Comparison of ENCODE assay signal across 13 mouse cellular contexts in genomic region chr1:91873572-91874285, GRCm38 (mm10).
DNase-seq lines count a peak whose midpoint lies in the region; ATAC-seq and TF ChIP-seq lines count a peak whose summit lies in the region.
"Had no signal": no experiment of that assay in that cellular context is flagged by ENCODE, and none has a peak within 500 bp of the region (broad histone marks: within the 10 kb centered on the region; RNA-seq: fewer than 3 reads in every experiment).

No protein-coding gene starts in this region.

- no peak for TF ChIP-seq POLR2A in kidney, adult 2 months (IDR thresholded peaks at IDR 0.05; ENCODE audit: low read depth, low read length)

- no peaks in the 10 kb centered on the region; the same call in 1 of the 2 replicates for H3K4me1 ChIP-seq in kidney, adult 2 months (ENCODE audit: control insufficient read depth, insufficient read depth, low read length)
- H3K4me1 ChIP-seq in stomach, postnatal 0 days (replicated peaks; ENCODE audit: control insufficient read depth, insufficient read depth), result peaks cover 7% of the 10 kb centered on the region; the same call in 1 of the 2 replicates

- no peak for TF ChIP-seq CTCF in kidney, adult 2 months (conservative IDR thresholded peaks at IDR 0.05; ENCODE audit: insufficient read depth, insufficient read length, low read depth, low read length)
- no peak for TF ChIP-seq CTCF in stomach, postnatal 0 days (IDR thresholded peaks at IDR 0.05; ENCODE audit: low read depth)

- no peaks in the 10 kb centered on the region for H3K9me3 ChIP-seq in stomach, postnatal 0 days (ENCODE audit: control insufficient read depth, low read length)
- H3K9me3 ChIP-seq: heart, embryonic 13.5 days had no signal

- H3K36me3 ChIP-seq in kidney, adult 2 months (ENCODE audit: control insufficient read depth, insufficient read depth, low read length), result no peaks in the 10 kb centered on the region
- no peaks in the 10 kb centered on the region for H3K36me3 ChIP-seq in stomach, postnatal 0 days (ENCODE audit: control insufficient read depth, insufficient read depth, low read length)
- H3K36me3 ChIP-seq: heart, embryonic 13.5 days had no signal

- DNase-seq in kidney, adult 2 months, result peak; percentile 57
- DNase-seq in kidney, adult 8-10 months, result no peak
- peak; percentile 53 for DNase-seq in embryo, embryonic 11 days
- peak; percentile 48 to 57 for DNase-seq in kidney, postnatal 25 days
- DNase-seq in stomach, postnatal 0 days (ENCODE audit: low spot score), result no peak
- DNase-seq in adrenal gland, adult 18-20 months (ENCODE audit: low spot score in 2 of 2), result no peak
- DNase-seq in right cerebral cortex, postnatal 14 days, result no peak
- DNase-seq: right cerebral cortex, postnatal 25 days had no signal

- no peak overlapping the region for H3K4me2 ChIP-seq in stomach, postnatal 0 days (replicated peaks; ENCODE audit: low read depth)
- H3K4me2 ChIP-seq: heart, embryonic 13.5 days; hindbrain, embryonic 14.5 days had no signal

- ATAC-seq in stomach, postnatal 0 days (ENCODE audit: low FRiP score, low TSS enrichment), result no peak
- ATAC-seq: Patski had no signal

- TF ChIP-seq EP300 in stomach, postnatal 0 days (optimal IDR thresholded peaks at IDR 0.05), result no peak

- H3K9ac ChIP-seq in stomach, postnatal 0 days (ENCODE audit: low read length), result 0 out of 2 replicates have a peak overlapping the region, but pooled peaks have one; percentile 8
- H3K9ac ChIP-seq: heart, embryonic 13.5 days; hindbrain, embryonic 14.5 days; liver, embryonic 14.5 days had no signal

- WGBS in kidney, adult 2 months, result 52% methylated on average over 10 of the region's 10 CpGs
- 59% methylated on average over 10 of the region's 10 CpGs for WGBS in stomach, postnatal 0 days

- no peak overlapping the region for H3K27ac ChIP-seq in kidney, adult 2 months (ENCODE audit: insufficient read depth, low read depth, low read length)
- H3K27ac ChIP-seq in stomach, postnatal 0 days (replicated peaks), result no peak overlapping the region
- H3K27ac ChIP-seq: hindbrain, embryonic 14.5 days; layer of hippocampus, adult 2 months; liver, embryonic 14.5 days had no signal

- H3K27me3 ChIP-seq in kidney, adult 2 months (replicated peaks; ENCODE audit: control insufficient read depth, insufficient read depth, low read length), result no peaks in the 10 kb centered on the region
- H3K27me3 ChIP-seq in stomach, postnatal 0 days (ENCODE audit: control insufficient read depth, insufficient read depth, low read length), result no peaks in the 10 kb centered on the region
- H3K27me3 ChIP-seq: Patski had no signal

- H3K4me3 ChIP-seq in kidney, adult 2 months (ENCODE audit: insufficient read depth, low read depth, low read length), result no peak overlapping the region
- no peak overlapping the region for H3K4me3 ChIP-seq in stomach, postnatal 0 days (ENCODE audit: low read depth, low read length)
- H3K4me3 ChIP-seq: heart, embryonic 13.5 days; layer of hippocampus, adult 2 months had no signal

Comparison
In these comparisons a context has a peak if more than half of its experiments do, and no peak if none do; other contexts are left out.
1. DNase-seq: peak in kidney, adult 2 months (single experiment), embryo, embryonic 11 days (single experiment) and kidney, postnatal 25 days (2 of 2); none in kidney, adult 8-10 months (0 of 2), stomach, postnatal 0 days (single experiment), adrenal gland, adult 18-20 months (0 of 2) and right cerebral cortex, postnatal 14 days (single experiment).